Comparison of ENCODE assay signal across 8 mouse cellular contexts in genomic region chr13:45390962-45391853, GRCm38 (mm10). TPM values are rescaled to one million over a fixed set of nuclear protein-coding genes. Genes with fewer than 3 reads are reported as not detected.
DNase-seq lines count a peak whose midpoint lies in the region; ATAC-seq and TF ChIP-seq lines count a peak whose summit lies in the region.

No protein-coding gene starts in this region.

- 10% methylated on average over 19 of the region's 19 CpGs for WGBS in lung, embryonic 15.5 days

- H3K27ac ChIP-seq in bone marrow macrophage, adult 2 months (ENCODE audit: insufficient read depth, low read depth, low read length), result peak overlapping the region; percentile 97
- peak overlapping the region; percentile 85 for H3K27ac ChIP-seq in lung, embryonic 15.5 days

- H3K36me3 ChIP-seq in E14TG2a.4 (ENCODE audit: insufficient read depth, low read length), result peaks cover 12% of the 10 kb centered on the region; the same call in 1 of the 2 replicates
- H3K36me3 ChIP-seq in lung, embryonic 15.5 days, result no peaks in the 10 kb centered on the region

- no peak for TF ChIP-seq POLR2A in bone marrow macrophage, adult 2 months (IDR thresholded peaks at IDR 0.05; ENCODE audit: borderline replicate concordance, low read depth, low read length)

- peak overlapping the region; percentile 98 for H3K4me2 ChIP-seq in lung, embryonic 15.5 days

- peaks cover 39% of the 10 kb centered on the region for H3K4me1 ChIP-seq in E14TG2a.4 (replicated peaks; ENCODE audit: low read depth, low read length)
- peaks cover 27% of the 10 kb centered on the region for H3K4me1 ChIP-seq in bone marrow macrophage, adult 2 months (ENCODE audit: control insufficient read depth, insufficient read depth, low read length)
- H3K4me1 ChIP-seq in lung, embryonic 15.5 days, result peaks cover 29% of the 10 kb centered on the region

- H3K9ac ChIP-seq in lung, embryonic 15.5 days, result peak overlapping the region; percentile 15; the same call in 1 of the 2 replicates

- no peaks in the 10 kb centered on the region for H3K9me3 ChIP-seq in E14TG2a.4 (ENCODE audit: low read length)
- H3K9me3 ChIP-seq in lung, embryonic 15.5 days, result no peaks in the 10 kb centered on the region

- DNase-seq in heart, adult 18-20 months, result peak; percentile 74 to 82
- DNase-seq in kidney, adult 18-20 months, result peak; percentile 59
- DNase-seq in retina, postnatal 1 day, result peak; percentile 52
- DNase-seq in layer of hippocampus, adult 9-10 months (ENCODE audit: low spot score), result no peak
- no peak for DNase-seq in ovary, postnatal 10 days (ENCODE audit: low spot score)

- TF ChIP-seq CTCF in E14TG2a.4 (conservative IDR thresholded peaks at IDR 0.05; ENCODE audit: low read length), result no peak
- TF ChIP-seq CTCF in bone marrow macrophage, adult 2 months (IDR thresholded peaks at IDR 0.05; ENCODE audit: low read depth, low read length), result no peak

- peak overlapping the region; percentile 35; the same call in 1 of the 2 replicates for H3K4me3 ChIP-seq in E14TG2a.4 (replicated peaks; ENCODE audit: low read length)
- peak overlapping the region; percentile 80 for H3K4me3 ChIP-seq in bone marrow macrophage, adult 2 months (ENCODE audit: insufficient read depth, low read length)
- H3K4me3 ChIP-seq in lung, embryonic 15.5 days, result peak overlapping the region; percentile 76

- peaks cover 13% of the 10 kb centered on the region for H3K27me3 ChIP-seq in E14TG2a.4 (ENCODE audit: insufficient read depth, low read length)
- no peaks in the 10 kb centered on the region for H3K27me3 ChIP-seq in lung, embryonic 15.5 days

- ATAC-seq in lung, embryonic 15.5 days (ENCODE audit: borderline replicate concordance, extremely low read depth, low FRiP score, low TSS enrichment), result peak; percentile 62; the same call in 1 of the 2 replicates

RNA-seq across cellular contexts. Expression of gene Mylip, which starts 1.7 kb away (rescaled TPM):
- 37.3 and 41.1 TPM in 2 replicates for polyA plus RNA-seq in bone marrow macrophage, adult 2 months (2012; ENCODE audit: insufficient read depth, insufficient read length, missing spikeins)
- 10 to 100 TPM; 21.1 to 27.0 TPM for total RNA-seq in heart, adult 18-20 months (2021)
- 7.1 and 8.0 TPM in 2 replicates for polyA plus RNA-seq in lung, embryonic 15.5 days (2015; fragmentation: Nextera tagmentation; extraction: Ambion mirVana)

Comparison
In these comparisons a context has a peak if more than half of its experiments do, and no peak if none do; other contexts are left out.
1. DNase-seq: peak in heart, adult 18-20 months (2 of 2), kidney, adult 18-20 months (single experiment) and retina, postnatal 1 day (single experiment); none in layer of hippocampus, adult 9-10 months (single experiment) and ovary, postnatal 10 days (single experiment).
2. Peak in every context shown above with its lines, with median percentiles within 50 percentile points of each other: H3K4me3 ChIP-seq.